Mouse (Mus musculus): ENCODE measurements at regions not wholly inside any gene's neighbourhood (a gene's known extent, or its start where the extent isn't known, plus 50 kb on each side); places are given as distances from the start of the nearest gene placed in this dataset.

GRCm38 (mm10) chr16:95904531-95905165, 86.1 kb downstream of the Psmg1 start:
- intact Hi-C loops (cut with DNase I): no loop called here
- H3K27me3 ChIP-seq (ENCODE audit: control insufficient read depth, insufficient read depth, low read length): no peaks in the 10 kb centered on the region
- TF ChIP-seq EP300 (IDR thresholded peaks at IDR 0.05; ENCODE audit: insufficient read depth, low read depth, low read length) (no peak), POLR2A (IDR thresholded peaks at IDR 0.05; ENCODE audit: insufficient read depth, low read depth, low read length) (no peak), CTCF (IDR thresholded peaks at IDR 0.05) (no peak)
- peaks cover 2% of the 10 kb centered on the region; the same call in 1 of the 2 replicates for H3K4me1 ChIP-seq (ENCODE audit: control insufficient read depth, insufficient read depth, low read length)
- H3K4me3 ChIP-seq: no peak overlapping the region
- H3K9ac ChIP-seq (ENCODE audit: low read depth, low read length): no peak overlapping the region
- DNase-seq: peak in 1 of 2 experiments; percentile 1
- H3K79me2 ChIP-seq (replicated peaks; ENCODE audit: control insufficient read depth, insufficient read depth, low read length): no peaks in the 10 kb centered on the region
- WGBS: 86% methylated on average over 6 of the region's 6 CpGs
- no peaks in the 10 kb centered on the region for H3K36me3 ChIP-seq (ENCODE audit: control insufficient read depth, insufficient read depth, low read length)
- H3K27ac ChIP-seq: no peak overlapping the region

GRCm38 (mm10) chr16:95903383-95903913, 87.3 kb downstream of the Psmg1 start:
- Histone ChIP-seq H3K79me2 (replicated peaks; ENCODE audit: control insufficient read depth, insufficient read depth, low read length) (no peaks in the 10 kb centered on the region), H3K27me3 (ENCODE audit: control insufficient read depth, insufficient read depth, low read length) (no peaks in the 10 kb centered on the region), H3K9ac (ENCODE audit: low read depth, low read length) (no peak overlapping the region), H3K4me1 (ENCODE audit: control insufficient read depth, insufficient read depth, low read length) (peaks cover 2% of the 10 kb centered on the region; the same call in 1 of the 2 replicates), H3K36me3 (ENCODE audit: control insufficient read depth, insufficient read depth, low read length) (no peaks in the 10 kb centered on the region), H3K27ac (no peak overlapping the region), H3K4me3 (no peak overlapping the region)
- 42% methylated on average over 3 of the region's 3 CpGs for WGBS
- peak; percentile 8 to 9 for DNase-seq
- intact Hi-C loops (cut with DNase I): no loop called here
- peak; percentile 27; the same call in 1 of the 2 replicates for TF ChIP-seq CTCF (IDR thresholded peaks at IDR 0.05)
- TF ChIP-seq POLR2A (IDR thresholded peaks at IDR 0.05; ENCODE audit: insufficient read depth, low read depth, low read length): no peak

GRCm38 (mm10) chr16:95902177-95902576, 88.6 kb downstream of the Psmg1 start:
- 70% methylated on average over 1 of the region's 1 CpGs for WGBS
- H3K27ac ChIP-seq: no peak overlapping the region
- H3K27me3 ChIP-seq (ENCODE audit: control insufficient read depth, insufficient read depth, low read length): no peaks in the 10 kb centered on the region
- DNase-seq: no peak
- no peaks in the 10 kb centered on the region for H3K36me3 ChIP-seq (ENCODE audit: control insufficient read depth, insufficient read depth, low read length)
- no peak overlapping the region for H3K9ac ChIP-seq (ENCODE audit: low read depth, low read length)
- H3K79me2 ChIP-seq (replicated peaks; ENCODE audit: control insufficient read depth, insufficient read depth, low read length): no peaks in the 10 kb centered on the region
- H3K4me1 ChIP-seq (ENCODE audit: control insufficient read depth, insufficient read depth, low read length): peaks cover 2% of the 10 kb centered on the region; the same call in 1 of the 2 replicates
- intact Hi-C loops (cut with DNase I): no loop called here
- TF ChIP-seq EP300 (IDR thresholded peaks at IDR 0.05; ENCODE audit: insufficient read depth, low read depth, low read length) (no peak), POLR2A (IDR thresholded peaks at IDR 0.05; ENCODE audit: insufficient read depth, low read depth, low read length) (no peak), CTCF (IDR thresholded peaks at IDR 0.05) (no peak)
- no peak overlapping the region for H3K4me3 ChIP-seq

DNA sequence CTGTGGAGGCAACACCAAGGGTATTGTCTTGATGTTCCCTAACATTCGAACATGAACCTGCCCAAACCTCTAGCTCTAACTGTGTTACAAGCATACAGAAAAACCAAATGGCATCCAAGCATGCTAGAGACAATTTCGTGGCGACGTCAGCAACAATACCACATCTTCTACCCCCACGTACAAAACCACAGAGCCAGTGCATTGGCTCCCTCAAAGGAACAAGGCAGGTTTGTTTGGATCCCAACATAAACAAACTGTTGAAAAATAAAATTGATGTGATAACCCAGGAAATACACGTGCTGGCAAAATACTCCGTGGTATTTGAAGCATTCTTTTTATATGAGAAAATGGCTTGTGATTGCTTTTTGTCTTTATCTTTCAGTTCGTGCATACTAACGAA, 89.4 kb downstream of the Psmg1 start:
- Histone ChIP-seq H3K27ac (no peak overlapping the region), H3K4me3 (no peak overlapping the region), H3K9ac (ENCODE audit: low read depth, low read length) (no peak overlapping the region), H3K27me3 (ENCODE audit: control insufficient read depth, insufficient read depth, low read length) (no peaks in the 10 kb centered on the region), H3K4me1 (ENCODE audit: control insufficient read depth, insufficient read depth, low read length) (peaks cover 2% of the 10 kb centered on the region; the same call in 1 of the 2 replicates), H3K79me2 (replicated peaks; ENCODE audit: control insufficient read depth, insufficient read depth, low read length) (no peaks in the 10 kb centered on the region), H3K36me3 (ENCODE audit: control insufficient read depth, insufficient read depth, low read length) (no peaks in the 10 kb centered on the region)
- no peak for TF ChIP-seq EP300 (IDR thresholded peaks at IDR 0.05; ENCODE audit: insufficient read depth, low read depth, low read length)
- no peak for TF ChIP-seq POLR2A (IDR thresholded peaks at IDR 0.05; ENCODE audit: insufficient read depth, low read depth, low read length)
- TF ChIP-seq CTCF (IDR thresholded peaks at IDR 0.05): no peak
- intact Hi-C loops (cut with DNase I): no loop called here
- peak in 1 of 2 experiments; percentile 1 for DNase-seq
- 62% methylated on average over 9 of the region's 9 CpGs for WGBS

DNA sequence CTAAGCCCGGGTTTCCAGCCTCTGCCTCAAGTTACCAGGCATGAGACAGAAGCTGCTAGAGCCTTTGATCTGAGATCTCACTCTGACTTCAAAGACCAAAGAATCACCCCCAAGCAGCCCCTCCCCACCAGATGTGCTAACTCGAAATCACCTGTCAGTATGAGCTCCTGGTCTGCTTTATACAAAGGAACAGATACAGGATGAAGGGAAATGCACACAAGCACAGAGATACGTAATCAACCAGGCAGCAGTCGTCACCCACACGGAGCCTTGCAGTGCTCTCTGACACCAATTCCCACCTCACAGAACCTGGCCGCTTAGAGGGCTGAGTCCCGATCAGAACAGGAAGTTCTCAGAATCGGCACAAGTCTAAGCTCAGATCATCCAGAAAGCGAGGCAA, 90.6 kb downstream of the Psmg1 start:
- Histone ChIP-seq H3K4me1 (ENCODE audit: control insufficient read depth, insufficient read depth, low read length) (peaks cover 2% of the 10 kb centered on the region; the same call in 1 of the 2 replicates), H3K9ac (ENCODE audit: low read depth, low read length) (no peak overlapping the region), H3K4me3 (no peak overlapping the region), H3K36me3 (ENCODE audit: control insufficient read depth, insufficient read depth, low read length) (no peaks in the 10 kb centered on the region), H3K27ac (no peak overlapping the region), H3K27me3 (ENCODE audit: control insufficient read depth, insufficient read depth, low read length) (no peaks in the 10 kb centered on the region), H3K79me2 (replicated peaks; ENCODE audit: control insufficient read depth, insufficient read depth, low read length) (no peaks in the 10 kb centered on the region)
- TF ChIP-seq POLR2A (IDR thresholded peaks at IDR 0.05; ENCODE audit: insufficient read depth, low read depth, low read length) (no peak), CTCF (IDR thresholded peaks at IDR 0.05) (no peak), EP300 (IDR thresholded peaks at IDR 0.05; ENCODE audit: insufficient read depth, low read depth, low read length) (no peak)
- DNase-seq: peak in 1 of 2 experiments; percentile 3
- intact Hi-C loops (cut with DNase I): no loop called here
- WGBS: 51% methylated on average over 9 of the region's 9 CpGs

GRCm38 (mm10) chr16:95899672-95900071, 91.1 kb downstream of the Psmg1 start:
- no peak for DNase-seq
- peaks cover 2% of the 10 kb centered on the region; the same call in 1 of the 2 replicates for H3K4me1 ChIP-seq (ENCODE audit: control insufficient read depth, insufficient read depth, low read length)
- no peak overlapping the region for H3K4me3 ChIP-seq
- no peak for TF ChIP-seq CTCF (IDR thresholded peaks at IDR 0.05)
- TF ChIP-seq POLR2A (IDR thresholded peaks at IDR 0.05; ENCODE audit: insufficient read depth, low read depth, low read length): no peak
- TF ChIP-seq EP300 (IDR thresholded peaks at IDR 0.05; ENCODE audit: insufficient read depth, low read depth, low read length): no peak
- no peak overlapping the region for H3K9ac ChIP-seq (ENCODE audit: low read depth, low read length)
- no peaks in the 10 kb centered on the region for H3K36me3 ChIP-seq (ENCODE audit: control insufficient read depth, insufficient read depth, low read length)
- H3K27me3 ChIP-seq (ENCODE audit: control insufficient read depth, insufficient read depth, low read length): no peaks in the 10 kb centered on the region
- WGBS: 95% methylated on average over 3 of the region's 3 CpGs
- no peaks in the 10 kb centered on the region for H3K79me2 ChIP-seq (replicated peaks; ENCODE audit: control insufficient read depth, insufficient read depth, low read length)
- H3K27ac ChIP-seq: no peak overlapping the region
- intact Hi-C loops (cut with DNase I): no loop called here

Data from heart, adult 2 months (tissue).